Mouse (Mus musculus) E14TG2a.4 (cell line): ENCODE results near the gene Bmp6.

Experiments used
- H3K27me3 ChIP-seq: 2 replicates; pipeline ENCODE4 v1.6.1; 2014; ENCODE audit warnings: low read length, control low read depth; ENCODE audit not compliant: insufficient read depth
- H3K36me3 ChIP-seq: 2 replicates; pipeline ENCODE4 v1.6.1; 2014; ENCODE audit warnings: low read length, control low read depth; ENCODE audit not compliant: insufficient read depth
- H3K4me1 ChIP-seq: replicated peaks from 2 replicates; pipeline ENCODE4 v1.6.1; 2014; ENCODE audit warnings: low read depth, low read length, control low read depth
- H3K4me3 ChIP-seq: replicated peaks from 2 replicates; pipeline ENCODE4 v1.5.1; 2014; ENCODE audit warnings: mild to moderate bottlenecking, low read length
- H3K9me3 ChIP-seq: 2 replicates; pipeline ENCODE4 v1.6.1; 2014; ENCODE audit warnings: low read length, control low read depth
- CTCF ChIP-seq: conservative IDR thresholded peaks from 2 replicates; pipeline ENCODE4 v1.5.1; 2014; ENCODE audit warnings: low read length
- NANOG ChIP-seq: IDR thresholded peaks from 2 replicates; pipeline ENCODE4 v1.6.1; 2014; ENCODE audit warnings: borderline replicate concordance, low read length, mixed read lengths
- POU5F1 ChIP-seq: IDR thresholded peaks from 2 replicates; pipeline ENCODE4 v1.6.1; 2014; ENCODE audit warnings: low read length, borderline replicate concordance

Bmp6 gene

GRCm38 (mm10) chr13:38349046-38349445, 4.1 kb downstream of the Bmp6 start:
- Histone ChIP-seq H3K27me3 (peaks cover 57% of the 10 kb centered on the region), H3K4me1 (peaks cover 41% of the 10 kb centered on the region), H3K36me3 (no peaks in the 10 kb centered on the region), H3K9me3 (no peaks in the 10 kb centered on the region), H3K4me3 (no peak overlapping the region)
- TF ChIP-seq CTCF (no peak), POU5F1 (no peak), NANOG (no peak)

GRCm38 (mm10) chr13:38349818-38350217, 4.9 kb downstream of the Bmp6 start:
- peaks cover 50% of the 10 kb centered on the region for H3K27me3 ChIP-seq

GRCm38 (mm10) chr13:38351996-38352395, 7.1 kb downstream of the Bmp6 start:
- peaks cover 28% of the 10 kb centered on the region for H3K4me1 ChIP-seq
- no peak overlapping the region for H3K4me3 ChIP-seq
- no peaks in the 10 kb centered on the region for H3K9me3 ChIP-seq
- H3K27me3 ChIP-seq: peaks cover 30% of the 10 kb centered on the region
- H3K36me3 ChIP-seq: no peaks in the 10 kb centered on the region
- TF ChIP-seq CTCF (no peak), POU5F1 (no peak), NANOG (no peak)

More at GRCm38 (mm10) chr13:38349818-38350217, 4.9 kb downstream of the Bmp6 start:
- peaks cover 36% of the 10 kb centered on the region for H3K4me1 ChIP-seq
- TF ChIP-seq POU5F1: no peak
- no peak for TF ChIP-seq NANOG
- no peak for TF ChIP-seq CTCF
- H3K36me3 ChIP-seq: no peaks in the 10 kb centered on the region
- H3K4me3 ChIP-seq: no peak overlapping the region
- no peaks in the 10 kb centered on the region for H3K9me3 ChIP-seq

GRCm38 (mm10) chr13:38352986-38353385, 8.1 kb downstream of the Bmp6 start:
- Histone ChIP-seq H3K36me3 (no peaks in the 10 kb centered on the region), H3K4me1 (peaks cover 18% of the 10 kb centered on the region), H3K4me3 (no peak overlapping the region), H3K9me3 (no peaks in the 10 kb centered on the region), H3K27me3 (peaks cover 20% of the 10 kb centered on the region)
- TF ChIP-seq POU5F1: no peak
- no peak for TF ChIP-seq NANOG
- TF ChIP-seq CTCF: no peak

GRCm38 (mm10) chr13:38353420-38354255, 8.7 kb downstream of the Bmp6 start:
- Histone ChIP-seq H3K4me1 (peaks cover 18% of the 10 kb centered on the region), H3K36me3 (no peaks in the 10 kb centered on the region), H3K9me3 (no peaks in the 10 kb centered on the region), H3K27me3 (peaks cover 13% of the 10 kb centered on the region), H3K4me3 (no peak overlapping the region)
- no peak for TF ChIP-seq CTCF
- no peak for TF ChIP-seq NANOG
- no peak for TF ChIP-seq POU5F1

GRCm38 (mm10) chr13:38354284-38354683, 9.4 kb downstream of the Bmp6 start:
- no peak for TF ChIP-seq NANOG
- no peak for TF ChIP-seq CTCF
- no peak for TF ChIP-seq POU5F1

GRCm38 (mm10) chr13:38359045-38359444, 14.1 kb downstream of the Bmp6 start:
- H3K4me3 ChIP-seq: no peak overlapping the region
- H3K27me3 ChIP-seq: no peaks in the 10 kb centered on the region; the same call in 1 of the 2 replicates
- no peak for TF ChIP-seq CTCF
- no peak for TF ChIP-seq POU5F1
- no peak for TF ChIP-seq NANOG
- no peaks in the 10 kb centered on the region for H3K36me3 ChIP-seq
- no peaks in the 10 kb centered on the region for H3K4me1 ChIP-seq
- no peaks in the 10 kb centered on the region for H3K9me3 ChIP-seq

More at GRCm38 (mm10) chr13:38354284-38354683, 9.4 kb downstream of the Bmp6 start:
- Histone ChIP-seq H3K27me3 (peaks cover 9% of the 10 kb centered on the region), H3K4me1 (peaks cover 18% of the 10 kb centered on the region), H3K4me3 (no peak overlapping the region), H3K36me3 (no peaks in the 10 kb centered on the region), H3K9me3 (no peaks in the 10 kb centered on the region)

GRCm38 (mm10) chr13:38362751-38363150, 17.8 kb downstream of the Bmp6 start:
- Histone ChIP-seq H3K36me3 (no peaks in the 10 kb centered on the region), H3K4me3 (no peak overlapping the region), H3K4me1 (no peaks in the 10 kb centered on the region), H3K27me3 (0 out of 2 replicates have a peak, but pooled peaks cover 3% of the 10 kb centered on the region), H3K9me3 (no peaks in the 10 kb centered on the region)
- TF ChIP-seq CTCF: no peak

GRCm38 (mm10) chr13:38363869-38364268, 19.0 kb downstream of the Bmp6 start:
- H3K36me3 ChIP-seq: no peaks in the 10 kb centered on the region
- no peak overlapping the region for H3K4me3 ChIP-seq
- H3K4me1 ChIP-seq: no peaks in the 10 kb centered on the region
- H3K9me3 ChIP-seq: no peaks in the 10 kb centered on the region
- 0 out of 2 replicates have a peak, but pooled peaks cover 3% of the 10 kb centered on the region for H3K27me3 ChIP-seq
- TF ChIP-seq CTCF (no peak), NANOG (no peak), POU5F1 (no peak)
